Mouse (Mus musculus) liver, embryonic 14.5 days (tissue): ENCODE results near the gene Lmcd1.

Source experiments
- CTCF ChIP-seq: IDR thresholded peaks from 2 replicates; pipeline ENCODE4 v1.5.1; 2016; ENCODE audit warnings: antibody characterized with exemption, low read depth, control low read depth
- EP300 ChIP-seq: IDR thresholded peaks from 2 replicates; pipeline ENCODE4 v1.6.1; 2016; ENCODE audit warnings: antibody characterized with exemption, low read depth

- no peak for TF ChIP-seq CTCF
- TF ChIP-seq EP300: no peak
Measured at GRCm38 (mm10) chr6:112275731-112276245, 2.2 kb downstream of the Lmcd1 start.
